Mouse (Mus musculus) liver, embryonic 13.5 days (tissue): Measurements from ENCODE around the gene Ifna5. TPM values are rescaled to one million over a fixed set of nuclear protein-coding genes. Genes with fewer than 3 reads are reported as not detected.
"Not testable (repeated sequence)": the region's sequence is repeated elsewhere in the genome, so short reads cannot be mapped to it uniquely, and the experiment has no call there.

Source experiments
- ATAC-seq: fragments of 200-750 bp; cut with Nextera tagmentation; 2 replicates; pipeline ENCODE4 v1.8.0; 2017; ENCODE audit warnings: low read depth, mild to moderate bottlenecking, moderate number of reproducible peaks, moderate library complexity
- DNase-seq: peaks from one replicate; pipeline ENCODE4 v3.0.0; 2022
- H3K27ac ChIP-seq: fragments of 300-500 bp; sonication (generic); 2 replicates; pipeline ENCODE4 v1.5.1; 2015; ENCODE audit warnings: moderate library complexity, mild to moderate bottlenecking, inconsistent platforms
- H3K27me3 ChIP-seq: fragments of 300-500 bp; sonication (generic); 2 replicates; pipeline ENCODE4 v1.6.1; 2015; ENCODE audit warnings: mild to moderate bottlenecking, inconsistent platforms
- H3K36me3 ChIP-seq: fragments of 300-500 bp; sonication (generic); 2 replicates; pipeline ENCODE4 v1.6.1; 2015; ENCODE audit warnings: mild to moderate bottlenecking, inconsistent platforms
- H3K4me1 ChIP-seq: fragments of 300-500 bp; sonication (generic); replicated peaks from 2 replicates; pipeline ENCODE4 v1.6.1; 2015; ENCODE audit warnings: inconsistent platforms
- H3K4me2 ChIP-seq: fragments of 300-500 bp; sonication (generic); 2 replicates; pipeline ENCODE4 v1.6.1; 2015; ENCODE audit warnings: inconsistent platforms, mild to moderate bottlenecking, moderate library complexity
- H3K4me3 ChIP-seq: fragments of 300-500 bp; sonication (generic); replicated peaks from 2 replicates; pipeline ENCODE4 v1.5.1; 2015; ENCODE audit warnings: mild to moderate bottlenecking, inconsistent platforms
- H3K9ac ChIP-seq: fragments of 300-500 bp; sonication (generic); 2 replicates; pipeline ENCODE4 v1.6.1; 2015; ENCODE audit warnings: mild to moderate bottlenecking, inconsistent platforms
- H3K9me3 ChIP-seq: fragments of 300-500 bp; sonication (generic); replicated peaks from 2 replicates; pipeline ENCODE4 v1.6.1; 2016; ENCODE audit warnings: inconsistent platforms
- WGBS: fragments of 180-500 bp; shearing (Covaris S2); methylation state at CpG from one replicate; pipeline ENCODE4 v1.1.7; 2015; ENCODE audit not compliant: insufficient replicate concordance; 5-methylcytosine and 5-hydroxymethylcytosine counted together
- polyA plus RNA-seq: library from polyadenylated mRNA; unstranded; fragments of >200 nt; fragmentation: Nextera tagmentation; extraction: Ambion mirVana; gene quantifications from 2 replicates; pipeline ENCODE4 v1.2.1, GENCODE M21; 2015

The Ifna5 gene
- polyA plus RNA-seq, 1 experiment from 2014 or later: not detected

- no peaks in the 10 kb centered on the region for H3K27me3 ChIP-seq
- H3K4me2 ChIP-seq: no peak overlapping the region
- no peaks in the 10 kb centered on the region for H3K36me3 ChIP-seq
- DNase-seq: no peak
- ATAC-seq: no peak
- no peak overlapping the region for H3K4me3 ChIP-seq
- no peak overlapping the region for H3K9ac ChIP-seq
- no peaks in the 10 kb centered on the region for H3K4me1 ChIP-seq
- no peaks in the 10 kb centered on the region for H3K9me3 ChIP-seq
- H3K27ac ChIP-seq: no peak overlapping the region
- 19% methylated on average over 4 of the region's 4 CpGs for WGBS
Observed at GRCm38 (mm10) chr4:88822995-88823394, 12.3 kb upstream of the Ifna5 start.

GRCm38 (mm10) chr4:88827116-88827515 is 8.2 kb upstream of the Ifna5 start, which contains the start of gene Ifna6:
Ifna6 (plus strand) TSS chr4:88827416.
- H3K4me1 ChIP-seq, H3K27ac ChIP-seq, H3K4me2 ChIP-seq, H3K4me3 ChIP-seq, H3K9ac ChIP-seq, ATAC-seq, DNase-seq, H3K36me3 ChIP-seq, H3K27me3 ChIP-seq, H3K9me3 ChIP-seq: not testable (repeated sequence)

- Histone ChIP-seq H3K4me3 (no peak overlapping the region), H3K4me1 (no peaks in the 10 kb centered on the region), H3K4me2 (no peak overlapping the region), H3K27ac (no peak overlapping the region), H3K9me3 (no peaks in the 10 kb centered on the region), H3K36me3 (no peaks in the 10 kb centered on the region), H3K9ac (no peak overlapping the region), H3K27me3 (no peaks in the 10 kb centered on the region)
- 16% methylated on average over 4 of the region's 4 CpGs for WGBS
- ATAC-seq: no peak
- no peak for DNase-seq
Observed at GRCm38 (mm10) chr4:88830523-88830922, 4.8 kb upstream of the Ifna5 start.

GRCm38 (mm10) chr4:88838828-88839227 is 3.5 kb downstream of the Ifna5 start:
- Histone ChIP-seq H3K9me3 (no peaks in the 10 kb centered on the region), H3K36me3 (no peaks in the 10 kb centered on the region), H3K27ac (no peak overlapping the region), H3K4me1 (no peaks in the 10 kb centered on the region), H3K9ac (no peak overlapping the region), H3K4me3 (no peak overlapping the region), H3K27me3 (no peaks in the 10 kb centered on the region), H3K4me2 (no peak overlapping the region)
- 27% methylated on average over 3 of the region's 3 CpGs for WGBS
- ATAC-seq: no peak
- no peak for DNase-seq

- Histone ChIP-seq H3K4me2 (no peak overlapping the region), H3K4me3 (no peak overlapping the region), H3K27ac (no peak overlapping the region), H3K36me3 (no peaks in the 10 kb centered on the region), H3K27me3 (no peaks in the 10 kb centered on the region), H3K4me1 (no peaks in the 10 kb centered on the region), H3K9ac (no peak overlapping the region), H3K9me3 (no peaks in the 10 kb centered on the region)
- 40% methylated on average over 3 of the region's 3 CpGs for WGBS
- ATAC-seq: no peak
- DNase-seq: no peak
Observed at GRCm38 (mm10) chr4:88840058-88840457, 4.7 kb downstream of the Ifna5 start.

- Histone ChIP-seq H3K4me3 (no peak within 1 kb of the TSS), H3K4me2 (no peak within 1 kb of the TSS), H3K4me1 (no peaks in the 10 kb centered on the region), H3K9me3 (no peaks in the 10 kb centered on the region), H3K9ac (no peak within 1 kb of the TSS), H3K27ac (no peak within 1 kb of the TSS), H3K27me3 (no peaks in the 10 kb centered on the region), H3K36me3 (no peaks in the 10 kb centered on the region)
- no peak for ATAC-seq
- DNase-seq: no peak
- WGBS: 27% methylated on average over 2 of the region's 2 CpGs
Observed at GRCm38 (mm10) chr4:88841438-88841911, 6.2 kb downstream of the Ifna5 start, which contains the start of gene Ifna4. Ifna4 (plus strand) TSS chr4:88841861.

- WGBS: 14% methylated on average over 2 of the region's 2 CpGs
- DNase-seq (no peak), ATAC-seq (no peak)
- no peak overlapping the region for H3K4me3 ChIP-seq
- H3K9ac ChIP-seq: no peak overlapping the region
- no peaks in the 10 kb centered on the region for H3K4me1 ChIP-seq
- H3K27me3 ChIP-seq: no peaks in the 10 kb centered on the region
- no peak overlapping the region for H3K4me2 ChIP-seq
- no peak overlapping the region for H3K27ac ChIP-seq
- H3K9me3 ChIP-seq: no peaks in the 10 kb centered on the region
- H3K36me3 ChIP-seq: no peaks in the 10 kb centered on the region
Observed at GRCm38 (mm10) chr4:88845334-88845733, 10.0 kb downstream of the Ifna5 start.

- 11% methylated on average over 1 of the region's 1 CpGs for WGBS
- ATAC-seq: no peak
- H3K27me3 ChIP-seq: no peaks in the 10 kb centered on the region
- no peak for DNase-seq
- H3K36me3 ChIP-seq: no peaks in the 10 kb centered on the region
- H3K4me3 ChIP-seq: no peak within 1 kb of the TSS
- H3K4me1 ChIP-seq: no peaks in the 10 kb centered on the region
- H3K4me2 ChIP-seq: no peak within 1 kb of the TSS
- no peaks in the 10 kb centered on the region for H3K9me3 ChIP-seq
- no peak within 1 kb of the TSS for H3K9ac ChIP-seq
- H3K27ac ChIP-seq: no peak within 1 kb of the TSS
Observed at GRCm38 (mm10) chr4:88849698-88850097, 14.4 kb downstream of the Ifna5 start, which contains the start of gene Ifna1. Ifna1 (plus strand) TSS chr4:88850087.

- Histone ChIP-seq H3K27me3 (no peaks in the 10 kb centered on the region), H3K4me1 (no peaks in the 10 kb centered on the region), H3K27ac (no peak overlapping the region), H3K9me3 (no peaks in the 10 kb centered on the region), H3K4me2 (no peak overlapping the region), H3K4me3 (no peak overlapping the region), H3K9ac (no peak overlapping the region), H3K36me3 (no peaks in the 10 kb centered on the region)
- no peak for ATAC-seq
- 55% methylated on average over 4 of the region's 4 CpGs for WGBS
- no peak for DNase-seq
Observed at GRCm38 (mm10) chr4:88851026-88851763, 15.9 kb downstream of the Ifna5 start.

- ATAC-seq (no peak), DNase-seq (no peak)
- Histone ChIP-seq H3K9me3 (no peaks in the 10 kb centered on the region), H3K36me3 (no peaks in the 10 kb centered on the region), H3K27me3 (peaks cover 9% of the 10 kb centered on the region), H3K4me1 (no peaks in the 10 kb centered on the region), H3K9ac (no peak overlapping the region), H3K4me3 (no peak overlapping the region), H3K4me2 (no peak overlapping the region), H3K27ac (no peak overlapping the region)
Observed at GRCm38 (mm10) chr4:88859214-88859613, 23.9 kb downstream of the Ifna5 start.

- Histone ChIP-seq H3K9me3 (no peaks in the 10 kb centered on the region), H3K4me2 (no peak overlapping the region), H3K27me3 (peaks cover 13% of the 10 kb centered on the region), H3K36me3 (no peaks in the 10 kb centered on the region), H3K27ac (no peak overlapping the region), H3K4me3 (no peak overlapping the region), H3K4me1 (peaks cover 15% of the 10 kb centered on the region), H3K9ac (no peak overlapping the region)
- 16% methylated on average over 7 of the region's 7 CpGs for WGBS
- ATAC-seq (no peak), DNase-seq (no peak)
Observed at GRCm38 (mm10) chr4:88863309-88863708, 28.0 kb downstream of the Ifna5 start.

- no peak overlapping the region for H3K9ac ChIP-seq
- H3K27me3 ChIP-seq: peaks cover 13% of the 10 kb centered on the region
- DNase-seq (no peak), ATAC-seq (no peak)
- H3K27ac ChIP-seq: no peak overlapping the region
- 0 out of 2 replicates have a peak overlapping the region, but pooled peaks have one; percentile 12 for H3K4me3 ChIP-seq
- H3K36me3 ChIP-seq: no peaks in the 10 kb centered on the region
- H3K4me2 ChIP-seq: peak overlapping the region; percentile 36
- no peaks in the 10 kb centered on the region for H3K9me3 ChIP-seq
- 13% methylated on average over 9 of the region's 9 CpGs for WGBS
- peaks cover 19% of the 10 kb centered on the region for H3K4me1 ChIP-seq
Observed at GRCm38 (mm10) chr4:88864599-88864998, 29.3 kb downstream of the Ifna5 start.
